Mouse (Mus musculus): ENCODE data around the gene Prss32.
"Not testable (repeated sequence)": the region's sequence is repeated elsewhere in the genome, so short reads cannot be mapped to it uniquely, and the experiment has no call there.

Gene Prss32

DNA sequence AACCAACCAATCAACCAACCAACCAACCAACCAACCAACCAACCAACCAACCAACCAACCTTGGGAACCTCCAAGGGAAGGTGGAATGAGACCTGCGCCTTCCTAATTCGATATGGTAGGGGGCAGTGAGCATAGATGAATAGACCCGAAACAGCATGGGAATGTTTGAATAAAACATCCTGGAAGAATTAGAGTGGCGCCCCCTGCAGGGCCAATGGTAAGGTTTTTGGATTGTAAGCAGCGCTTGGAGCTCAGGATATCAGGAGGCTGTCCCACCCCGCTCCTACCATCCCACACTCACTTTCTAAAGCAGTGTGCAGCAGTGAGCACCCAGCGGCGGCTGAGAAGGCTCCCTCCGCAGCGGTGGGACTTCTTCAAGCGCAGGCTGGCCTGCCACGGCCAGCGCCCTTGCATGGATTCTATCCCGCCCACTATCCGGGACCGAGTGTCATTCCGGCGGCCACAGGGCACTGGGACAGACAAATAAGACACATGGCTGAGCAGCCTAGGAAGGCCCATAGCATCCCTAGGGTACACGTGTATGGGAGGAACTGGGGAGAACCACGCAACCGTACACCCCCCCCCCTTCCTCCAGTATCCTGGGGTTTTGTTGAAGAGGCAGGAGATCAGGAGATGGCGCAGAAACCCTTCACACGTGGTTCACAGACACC is 379 bp upstream of the Prss32 start:
- in situ Hi-C loops (cut with MboI) = no loop called here

DNA sequence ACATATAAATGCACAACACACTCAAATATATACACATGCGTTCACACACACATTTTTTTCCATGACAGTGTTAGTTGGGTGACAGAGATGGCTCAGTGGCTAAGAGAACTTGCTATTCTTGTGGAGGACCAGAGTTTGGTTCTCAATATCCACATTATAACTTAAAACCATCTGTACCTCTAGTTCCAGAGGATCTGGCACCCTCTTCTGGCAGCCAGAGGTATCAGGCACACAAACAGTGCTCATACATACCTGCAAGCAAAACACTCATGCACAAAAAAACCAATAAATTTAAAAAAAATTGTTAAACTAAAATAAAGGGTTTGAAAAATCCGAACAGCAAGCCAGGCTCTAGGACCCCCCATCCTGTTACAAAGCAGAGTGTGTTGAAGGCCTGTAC is 6.4 kb downstream of the Prss32 start:
- in situ Hi-C loops (cut with MboI) = loop anchor here (10.0 kb wide), 1 partner anchor 115 kb away; no protein-coding TSS in a partner anchor

DNA sequence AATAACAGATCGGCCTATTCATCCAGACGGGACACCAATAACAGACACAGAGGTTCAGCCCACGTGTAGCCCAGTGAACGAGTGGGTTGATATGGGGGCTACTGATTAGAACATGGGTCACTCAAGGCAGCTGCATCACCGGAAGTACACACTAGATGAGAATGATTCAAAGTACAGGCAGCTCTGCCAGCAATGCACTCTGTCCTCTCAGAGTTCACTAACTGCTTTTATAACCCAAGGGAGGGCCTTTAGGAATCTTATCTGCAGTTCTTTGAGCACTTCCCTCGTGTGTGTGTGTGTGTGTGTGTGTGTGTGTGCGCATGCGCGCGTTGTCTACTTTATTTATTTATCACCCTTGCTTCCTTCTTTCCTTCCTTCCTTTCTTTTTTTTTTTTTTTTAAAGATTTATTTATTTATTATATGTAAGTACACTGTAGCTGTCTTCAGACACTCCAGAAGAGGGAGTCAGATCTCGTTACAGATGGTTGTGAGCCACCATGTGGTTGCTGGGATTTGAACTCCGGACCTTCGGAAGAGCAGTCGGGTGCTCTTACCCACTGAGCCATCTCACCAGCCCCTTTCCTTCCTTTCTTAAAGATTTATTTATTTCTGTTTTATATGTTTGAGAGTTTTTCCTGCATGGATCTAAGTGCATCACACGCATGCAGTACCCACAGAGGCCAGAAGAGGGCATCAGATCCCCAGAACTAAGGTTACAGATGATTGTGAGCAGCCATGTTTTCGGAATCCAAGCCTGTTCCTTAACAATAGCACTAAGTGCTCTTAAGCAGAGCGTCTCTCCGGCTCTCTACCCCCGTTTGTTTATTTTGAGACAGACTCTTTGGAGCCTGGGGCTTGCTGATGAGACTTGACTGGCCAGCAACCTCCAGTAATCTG is 7.4 kb downstream of the Prss32 start:
- in situ Hi-C loops (cut with MboI) = loop anchor here (10.0 kb wide), 1 partner anchor 114 kb away; no protein-coding TSS in a partner anchor

DNA sequence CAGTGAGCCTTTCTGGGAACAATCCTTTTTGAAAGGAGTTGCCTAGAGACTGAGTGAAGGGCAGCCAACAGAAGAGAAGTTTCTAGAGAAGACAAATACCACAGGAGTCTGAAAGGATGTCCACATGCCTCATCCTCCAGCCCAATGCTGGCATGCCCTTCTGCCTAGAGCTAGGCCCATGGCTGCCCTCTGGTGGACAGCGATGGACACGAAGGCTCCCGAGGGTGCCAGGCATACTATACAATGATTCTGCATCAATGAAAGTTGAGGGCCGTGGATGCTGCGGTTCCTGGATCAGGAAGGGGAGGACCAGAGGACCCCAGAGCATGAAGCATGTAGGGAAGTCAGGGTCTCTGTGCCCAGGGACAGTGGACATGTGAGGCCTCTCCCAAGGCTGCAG is 9.6 kb downstream of the Prss32 start:
- in situ Hi-C loops (cut with MboI) = loop anchor here (10.0 kb wide), 1 partner anchor 112 kb away; no protein-coding TSS in a partner anchor

DNA sequence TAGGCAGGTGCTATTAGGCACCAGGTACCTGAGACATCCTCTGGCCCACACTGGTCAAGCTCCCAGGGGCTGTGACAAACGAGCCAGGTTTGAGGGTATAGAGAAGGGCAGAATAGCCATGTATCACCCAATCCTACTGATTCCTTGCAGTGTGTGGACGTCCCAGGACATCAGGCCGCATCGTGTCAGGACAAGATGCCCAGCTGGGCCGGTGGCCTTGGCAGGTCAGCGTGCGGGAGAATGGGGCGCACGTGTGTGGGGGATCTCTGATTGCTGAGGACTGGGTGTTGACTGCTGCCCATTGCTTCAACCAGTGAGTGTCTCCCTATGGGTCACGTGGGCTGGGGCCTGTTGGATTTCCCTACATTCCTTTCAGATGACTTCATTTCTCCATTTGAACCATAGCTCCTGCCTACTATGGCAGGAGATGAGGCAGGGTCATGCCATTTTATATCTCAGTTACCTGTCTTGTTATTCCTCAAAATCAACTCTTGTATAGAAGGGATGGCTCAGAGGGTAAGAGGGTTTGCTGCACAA is 10.6 kb downstream of the Prss32 start:
- in situ Hi-C loops (cut with MboI) = loop anchor here (10.0 kb wide), 1 partner anchor 111 kb away; no protein-coding TSS in a partner anchor

DNA sequence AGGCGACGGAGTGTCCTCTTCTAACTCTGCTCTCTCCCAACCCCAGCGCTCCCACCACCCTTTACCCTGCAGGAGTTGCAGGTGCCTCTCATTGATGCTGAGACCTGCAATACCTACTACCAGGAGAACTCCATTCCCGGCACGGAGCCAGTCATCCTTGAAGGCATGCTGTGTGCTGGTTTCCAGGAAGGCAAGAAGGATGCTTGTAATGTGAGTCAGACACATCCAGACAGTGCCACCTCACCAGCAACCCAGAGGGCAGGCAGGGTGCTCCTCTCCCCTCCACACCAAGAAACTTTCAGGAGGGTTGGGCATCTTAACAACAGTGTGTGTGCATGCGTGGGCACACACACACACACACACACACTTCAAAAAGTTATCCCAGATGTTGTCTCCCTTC is 13.5 kb downstream of the Prss32 start:
- in situ Hi-C loops (cut with MboI) = loop anchor here (10.0 kb wide), 1 partner anchor 108 kb away; no protein-coding TSS in a partner anchor

DNA sequence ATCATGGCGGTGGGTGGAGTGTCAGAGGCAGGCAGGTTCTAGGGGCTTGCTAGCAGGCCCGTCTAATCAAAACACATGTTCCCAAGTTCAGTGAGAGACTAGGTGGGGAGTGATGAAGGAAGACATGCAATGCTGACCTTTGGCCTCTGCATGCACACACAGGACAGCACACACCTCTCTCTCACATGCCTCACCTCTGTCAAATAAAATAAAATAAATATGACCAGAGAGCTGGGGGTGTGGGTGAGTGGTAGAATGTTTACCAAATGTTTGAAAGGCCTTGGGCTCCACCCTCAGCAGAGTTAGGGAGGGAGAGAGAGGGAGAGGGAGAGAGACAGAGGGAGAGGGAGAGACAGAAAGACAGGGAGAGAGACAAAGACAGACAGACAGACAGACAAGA is 14.3 kb downstream of the Prss32 start:
- in situ Hi-C loops (cut with MboI) = loop anchor here (10.0 kb wide), 1 partner anchor 107 kb away; no protein-coding TSS in a partner anchor

DNA sequence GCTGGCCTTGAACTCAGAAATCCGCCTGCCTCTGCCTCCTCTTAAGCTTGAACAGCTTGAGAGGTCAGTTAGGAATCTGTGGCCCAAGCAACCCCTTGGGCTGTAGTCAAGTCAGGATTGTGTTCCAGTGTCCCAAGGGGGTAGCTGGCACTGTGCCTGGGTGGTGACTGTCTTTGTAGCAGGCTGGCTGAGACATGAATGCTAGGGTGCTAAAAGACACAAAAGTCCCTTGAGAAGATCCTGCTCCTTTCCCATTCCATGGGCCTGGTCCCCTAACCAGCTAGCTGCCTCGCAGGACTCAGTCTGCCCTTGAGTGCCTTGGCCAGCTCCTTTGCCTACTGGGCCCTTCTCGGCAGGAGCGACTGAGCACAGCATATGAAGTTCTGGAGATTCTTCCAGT is 19.3 kb downstream of the Prss32 start:
- in situ Hi-C loops (cut with MboI) = no loop called here

DNA sequence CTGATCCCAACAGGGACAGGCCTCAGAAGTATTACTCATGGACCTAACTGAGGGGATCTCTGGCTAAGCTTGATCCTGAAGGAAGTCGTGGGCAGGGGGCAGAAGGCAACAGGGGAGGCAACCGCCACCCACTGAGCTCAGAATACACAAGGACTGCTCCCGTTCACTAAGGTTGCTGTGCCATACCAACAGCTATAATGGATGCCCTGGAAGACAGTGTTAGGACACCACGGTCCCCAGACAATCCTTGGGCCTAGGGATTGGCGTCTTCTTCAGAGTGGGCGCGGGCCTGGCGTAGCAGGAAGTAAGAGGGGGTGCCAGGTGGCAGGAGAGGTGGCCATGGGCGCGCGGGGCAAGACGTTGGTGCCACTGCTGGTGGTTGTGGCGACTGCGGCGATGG is 24.1 kb downstream of the Prss32 start, which contains the start of gene Prss21:
Prss21 (plus strand) TSS at position 301 of the 400 bp plus-strand sequence.
- in situ Hi-C loops (cut with MboI) = no loop called here

DNA sequence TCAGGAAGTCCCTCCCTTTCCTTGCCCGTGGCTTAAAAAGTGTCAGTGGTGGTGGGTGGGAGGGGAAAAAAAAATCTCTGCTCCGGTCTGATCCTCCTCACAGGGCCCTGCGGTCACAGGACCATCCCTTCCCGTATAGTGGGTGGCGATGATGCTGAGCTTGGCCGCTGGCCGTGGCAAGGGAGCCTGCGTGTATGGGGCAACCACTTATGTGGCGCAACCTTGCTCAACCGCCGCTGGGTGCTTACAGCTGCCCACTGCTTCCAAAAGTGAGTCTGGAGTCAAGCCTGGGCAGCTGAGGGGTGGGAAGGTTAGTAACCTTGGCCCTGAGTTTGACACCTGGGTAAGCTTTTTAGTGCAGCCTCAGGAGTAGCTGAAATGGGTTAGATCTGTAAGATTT is 24.9 kb downstream of the Prss32 start:
- in situ Hi-C loops (cut with MboI) = no loop called here

DNA sequence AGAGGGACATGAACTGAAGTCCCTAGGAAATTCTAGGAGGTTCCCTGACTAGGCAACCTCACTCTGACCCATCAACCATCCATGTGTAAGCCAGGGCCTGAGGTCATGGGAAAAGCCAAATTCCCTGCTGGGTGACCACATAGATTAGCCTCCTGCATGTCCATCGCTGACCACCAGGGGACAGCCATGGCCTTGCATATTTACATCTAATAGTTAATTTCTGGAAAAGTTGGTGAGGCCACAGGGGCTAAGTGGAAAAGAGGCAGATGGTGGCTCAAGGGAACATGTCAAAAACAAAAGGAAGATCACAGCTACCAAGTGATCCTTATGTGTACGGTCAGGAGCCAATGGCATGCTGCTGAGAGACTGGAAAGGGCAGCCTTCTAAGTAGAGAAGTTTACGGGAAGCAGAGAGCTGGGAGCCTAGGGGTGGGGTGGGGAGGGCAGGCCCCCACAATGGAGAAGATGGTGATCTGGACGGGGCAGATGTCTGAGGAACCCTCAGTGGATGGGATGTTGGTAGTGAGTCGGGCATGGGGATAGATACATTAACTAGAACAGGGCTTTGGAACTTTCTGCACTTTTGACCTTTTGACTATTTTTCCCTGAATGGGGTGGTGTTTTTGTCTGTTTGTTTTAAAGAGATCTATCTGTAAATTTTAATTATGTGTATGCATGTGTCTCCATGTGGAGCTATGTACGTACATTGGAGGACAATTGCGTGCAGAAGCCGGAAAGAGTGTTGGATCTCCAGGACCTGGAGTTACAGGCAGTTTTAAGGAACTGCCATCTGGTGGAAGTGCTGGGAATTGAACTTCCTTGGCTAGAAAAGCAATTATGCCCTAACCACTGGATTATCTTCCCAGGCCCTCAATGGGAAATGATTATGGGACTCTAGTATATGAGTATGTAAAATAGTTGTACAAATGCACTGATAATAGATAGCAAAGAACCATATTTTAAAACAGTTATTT is 30.5 kb downstream of the Prss32 start:
- in situ Hi-C loops (cut with MboI) = no loop called here

DNA sequence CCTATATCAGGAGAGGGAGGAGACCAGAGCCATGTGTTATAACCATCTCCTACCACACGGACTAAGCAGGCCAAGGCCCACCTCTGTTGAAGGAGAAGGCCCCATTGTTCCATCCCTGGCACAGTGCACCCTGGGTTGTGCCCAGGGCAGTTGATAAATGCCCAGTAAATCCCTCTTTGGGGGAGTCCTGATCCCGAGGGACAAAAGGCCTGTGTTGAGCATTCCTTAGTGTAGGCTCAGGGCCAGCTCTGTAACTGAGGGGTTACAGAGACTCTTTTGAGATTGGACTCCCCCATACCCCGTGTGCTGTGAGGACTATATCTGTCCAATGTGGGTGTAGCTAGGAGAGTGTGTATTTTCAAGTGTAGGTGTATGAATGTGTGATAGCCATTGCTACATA is 33.1 kb downstream of the Prss32 start:
- in situ Hi-C loops (cut with MboI) = no loop called here

DNA sequence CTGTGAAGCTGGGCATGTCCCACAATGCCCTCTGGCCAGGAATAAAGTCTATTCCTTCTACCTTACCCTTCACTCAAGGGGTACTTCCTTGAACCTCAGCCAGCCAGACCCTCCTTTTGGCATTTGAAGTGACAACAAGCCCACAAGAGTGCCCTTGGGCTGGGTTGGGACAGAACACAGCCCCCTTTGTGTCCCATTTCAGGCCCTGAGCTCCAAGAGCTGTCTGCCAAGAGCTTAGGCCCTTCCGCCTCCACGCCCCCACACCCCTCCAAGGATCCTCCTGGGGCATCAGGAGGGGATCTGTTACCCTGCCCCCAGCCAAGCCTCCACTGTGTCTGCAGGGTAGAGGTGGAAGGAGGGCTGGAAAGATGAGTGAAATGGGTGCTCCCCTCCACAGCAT is 33.5 kb downstream of the Prss32 start:
- in situ Hi-C loops (cut with MboI) = no loop called here

DNA sequence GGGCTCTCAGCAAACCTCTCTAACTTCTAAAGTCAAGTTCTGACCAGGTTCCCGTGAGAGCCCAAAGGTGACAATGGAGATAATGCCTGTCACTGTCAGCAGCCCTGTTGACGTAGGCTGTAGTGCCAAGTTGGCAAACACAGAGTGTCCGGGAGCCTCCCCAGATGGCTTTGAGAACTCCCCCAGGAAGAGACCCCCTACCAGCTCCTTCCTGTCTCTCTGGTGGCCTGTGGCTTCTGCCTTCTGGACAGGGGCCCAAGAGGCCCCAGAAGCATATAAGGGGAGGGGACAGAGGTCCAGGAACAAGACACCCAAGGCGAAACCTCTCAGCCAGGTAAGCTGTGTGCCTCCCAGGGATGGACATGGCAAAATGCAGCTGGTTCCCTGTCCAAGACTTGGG is 36.9 kb downstream of the Prss32 start, which contains the start of the genes Dcpp1 and Dcpp2:
Dcpp1 (plus strand) TSS at position 301 of the 400 bp plus-strand sequence.
Dcpp2 (plus strand) TSS at position 305 of the 400 bp plus-strand sequence.
- in situ Hi-C loops (cut with MboI) = not testable (repeated sequence)

Data from mature B cell (primary cell).